Mouse (Mus musculus): ENCODE data around the gene Gm20388.
"Not testable (repeated sequence)": the region's sequence is repeated elsewhere in the genome, so short reads cannot be mapped to it uniquely, and the experiment has no call there.

The Gm20388 gene

DNA sequence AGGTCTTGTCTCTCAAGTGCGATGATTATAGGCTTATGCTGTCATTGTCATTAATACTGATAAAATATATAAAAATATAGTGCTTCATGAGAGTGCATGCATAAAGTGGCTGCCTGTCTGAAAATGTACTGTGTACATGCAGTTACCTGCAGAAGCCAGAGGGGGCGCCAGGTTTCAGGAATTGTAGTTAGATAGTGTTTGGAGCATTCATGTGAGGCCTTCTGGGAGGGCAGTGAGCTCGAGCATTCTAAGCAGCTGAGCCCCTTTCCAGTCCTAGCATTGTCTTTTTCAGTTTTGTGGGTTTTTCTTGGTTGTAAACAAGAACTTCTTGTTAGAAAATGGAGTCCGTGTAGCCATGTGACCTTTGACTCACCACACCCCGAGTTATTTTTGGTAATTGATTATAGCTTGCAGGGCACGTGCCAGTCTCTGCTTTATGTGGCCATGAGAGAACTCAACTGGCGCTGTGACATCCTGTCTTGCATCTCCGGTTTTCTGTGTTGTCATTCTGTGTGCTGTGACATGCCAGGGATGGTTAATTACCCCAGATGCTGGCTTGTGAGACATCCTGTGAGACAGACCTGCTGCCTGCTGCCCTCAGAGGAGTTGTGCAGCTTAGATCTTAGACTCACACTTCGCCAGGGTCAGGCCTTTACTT, 3474.4 kb downstream of the Gm20388 start:
- in situ Hi-C loops (cut with MboI, MseI), result no loop called here

DNA sequence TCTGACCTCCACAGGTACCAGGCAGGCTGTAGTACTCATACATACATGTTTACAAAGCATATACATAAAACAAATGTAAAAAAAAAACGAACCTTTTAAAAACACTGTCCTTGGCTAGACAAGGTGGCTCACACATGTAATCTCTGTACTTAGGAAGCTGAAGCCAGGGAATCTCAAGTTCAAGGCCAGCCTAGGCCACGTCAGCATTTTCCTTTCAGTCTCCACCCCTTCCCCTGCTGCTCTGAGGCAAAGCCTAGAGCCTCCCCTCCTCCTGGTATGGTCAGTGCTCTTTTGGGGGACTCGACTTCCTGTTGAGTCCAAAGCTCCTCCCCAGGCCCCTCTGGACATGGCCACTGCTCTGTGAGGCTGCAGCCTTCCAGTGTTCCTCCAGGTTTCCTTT, 3476.4 kb downstream of the Gm20388 start:
- in situ Hi-C loops (cut with MboI, MseI), result no loop called here

DNA sequence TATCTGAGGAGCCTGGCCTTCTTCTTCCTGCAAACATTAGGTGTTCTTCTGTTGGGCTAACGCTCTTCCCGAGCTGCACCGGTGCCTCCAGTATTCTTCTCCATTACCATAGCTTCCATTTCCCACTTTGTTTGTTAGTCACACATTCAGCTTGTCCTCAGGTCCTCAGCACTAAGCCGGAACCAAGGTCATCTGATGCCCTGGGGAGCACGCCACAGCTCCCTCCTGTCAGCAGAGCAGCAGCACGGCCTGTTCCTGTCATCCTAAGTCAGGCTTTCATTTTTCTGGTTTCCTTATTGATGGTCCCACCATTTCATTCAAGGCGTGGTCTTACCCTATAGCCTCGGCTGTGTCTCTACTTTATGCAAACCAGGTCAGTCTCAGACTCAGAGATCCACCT, 3477.2 kb downstream of the Gm20388 start:
- in situ Hi-C loops (cut with MboI, MseI), result no loop called here

DNA sequence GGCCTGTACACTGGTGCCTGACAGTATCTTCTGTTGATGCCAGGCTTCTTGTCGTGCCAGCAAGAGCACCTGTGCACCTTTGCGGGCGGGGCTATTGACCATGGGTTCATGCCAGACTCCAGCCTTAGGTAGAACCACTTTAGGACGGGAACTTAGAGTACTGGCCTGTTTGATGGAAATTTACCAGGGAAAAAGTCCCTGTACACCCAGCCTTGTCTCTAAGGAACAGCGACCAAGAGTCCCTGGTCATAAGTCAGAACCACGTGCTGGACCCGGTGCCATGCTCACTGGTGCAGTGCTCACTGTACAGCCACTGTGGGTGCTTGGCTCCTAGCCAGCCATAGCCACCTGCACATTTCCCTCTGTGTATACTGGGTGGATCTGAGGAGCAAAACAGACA, 3478.4 kb downstream of the Gm20388 start:
- in situ Hi-C loops (cut with MboI, MseI), result no loop called here

DNA sequence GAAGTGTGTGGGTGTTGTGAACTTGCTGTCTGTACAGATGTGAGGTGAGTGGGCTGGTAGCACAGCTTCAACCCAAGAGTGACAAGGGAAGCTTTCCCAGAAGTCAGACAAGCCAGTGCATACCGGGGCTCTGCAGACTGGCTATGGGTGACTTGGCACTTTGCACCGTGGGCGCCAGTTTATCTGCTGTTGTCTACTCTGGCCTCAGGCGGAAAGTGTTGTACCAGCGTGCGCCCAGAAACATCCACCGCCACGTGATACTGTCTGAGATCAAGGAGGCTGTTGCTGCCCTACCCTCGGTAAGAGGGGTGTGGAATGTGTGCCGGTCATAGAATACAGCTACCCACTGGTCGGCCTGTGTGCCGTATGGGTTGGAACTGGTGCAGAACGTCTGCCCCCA, 3487.7 kb downstream of the Gm20388 start:
- in situ Hi-C loops (cut with MboI, MseI), result no loop called here

DNA sequence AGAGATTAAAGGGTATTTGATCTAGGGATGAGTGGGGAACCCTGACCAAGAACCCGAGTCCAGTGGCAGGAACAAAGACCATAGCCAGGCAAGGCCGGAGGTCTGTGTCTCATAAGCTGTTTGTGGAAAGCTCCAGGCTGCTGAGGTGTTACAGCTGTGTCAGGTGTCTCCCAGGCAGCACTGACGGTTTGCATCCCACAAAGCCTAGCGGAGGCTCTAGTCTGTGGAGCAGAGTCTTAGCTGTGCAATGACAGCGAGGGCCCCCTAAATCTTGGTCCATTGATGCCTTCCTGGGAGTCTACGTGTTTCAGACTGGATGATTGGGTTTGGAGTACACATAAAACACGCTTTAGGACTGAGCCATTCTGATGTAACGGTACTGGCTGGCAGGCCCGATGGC, 3491.3 kb downstream of the Gm20388 start:
- in situ Hi-C loops (cut with MboI, MseI), result no loop called here

DNA sequence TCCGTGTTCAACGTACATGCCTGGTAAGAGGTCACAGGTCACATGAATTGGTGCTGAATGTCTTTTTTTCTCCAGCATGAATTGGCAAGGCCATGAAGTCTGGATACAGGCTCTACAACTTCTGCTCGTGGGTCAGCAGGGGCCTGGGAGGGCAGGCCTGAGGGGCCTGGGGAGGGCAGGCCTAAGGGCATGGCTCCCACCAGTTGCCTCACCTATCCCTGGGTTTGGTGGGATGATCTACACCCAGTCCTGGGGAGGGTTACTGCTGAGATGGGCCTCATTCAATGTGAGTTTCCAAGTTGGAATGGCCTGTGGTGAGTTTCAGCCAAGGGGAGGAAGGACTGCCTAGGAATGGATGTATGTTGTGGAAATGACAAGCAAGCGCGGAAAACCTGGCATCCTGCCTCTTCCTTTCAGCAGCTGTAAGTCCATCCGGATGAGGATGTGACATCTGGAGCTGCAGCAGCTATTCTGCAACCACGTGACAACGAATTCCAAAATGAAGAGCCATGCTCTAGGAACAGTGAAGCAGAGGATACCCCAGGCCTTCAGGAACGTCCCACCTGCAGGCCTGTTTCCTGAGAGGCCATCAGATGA, 3492.2 kb downstream of the Gm20388 start:
- in situ Hi-C loops (cut with MboI, MseI), result no loop called here

DNA sequence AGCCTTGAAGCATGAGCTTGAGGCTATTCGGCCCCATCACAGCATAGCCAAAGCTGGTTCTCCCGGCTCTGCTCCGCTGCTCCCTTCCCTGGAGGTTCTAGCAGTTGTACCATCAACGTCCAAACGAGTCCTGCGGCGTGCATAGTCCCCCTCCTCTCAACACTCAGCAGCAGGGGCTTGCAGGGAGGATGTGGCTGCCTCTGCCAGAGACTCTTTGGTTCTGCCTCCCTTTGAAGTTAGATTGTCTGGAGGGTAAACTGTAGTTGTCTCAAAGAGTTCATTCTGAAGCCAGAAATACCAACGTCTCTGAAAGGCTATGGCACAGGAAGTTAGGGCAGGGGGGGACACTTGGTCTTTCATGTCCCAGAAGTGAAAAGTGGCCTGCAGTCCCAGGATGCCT, 3493.9 kb downstream of the Gm20388 start:
- in situ Hi-C loops (cut with MboI, MseI), result no loop called here

DNA sequence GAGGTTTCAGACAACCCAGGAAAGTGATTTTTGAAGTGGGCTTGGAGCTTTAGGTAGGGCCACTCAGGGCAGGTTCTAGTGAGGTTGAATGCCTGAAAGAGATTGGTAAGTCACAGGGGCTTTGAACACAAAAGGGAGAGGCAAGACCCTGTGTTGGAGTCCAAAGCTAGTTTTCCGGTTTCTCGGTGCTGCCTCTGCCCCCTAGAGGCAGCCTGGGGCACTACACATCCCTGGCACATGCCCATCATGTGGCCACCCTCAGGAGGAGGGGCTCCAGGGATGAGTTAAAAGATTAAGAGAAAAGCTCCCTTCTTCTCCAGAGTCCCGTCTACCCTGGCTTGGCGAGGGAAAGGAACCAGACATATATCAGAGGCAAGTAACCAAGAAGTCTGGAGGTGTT, 3496.1 kb downstream of the Gm20388 start, which contains the start of gene Mc1r:
TSS of gene Mc1r (plus strand) at position 322 of the 400 bp plus-strand sequence.
- in situ Hi-C loops (cut with MboI, MseI), result no loop called here

DNA sequence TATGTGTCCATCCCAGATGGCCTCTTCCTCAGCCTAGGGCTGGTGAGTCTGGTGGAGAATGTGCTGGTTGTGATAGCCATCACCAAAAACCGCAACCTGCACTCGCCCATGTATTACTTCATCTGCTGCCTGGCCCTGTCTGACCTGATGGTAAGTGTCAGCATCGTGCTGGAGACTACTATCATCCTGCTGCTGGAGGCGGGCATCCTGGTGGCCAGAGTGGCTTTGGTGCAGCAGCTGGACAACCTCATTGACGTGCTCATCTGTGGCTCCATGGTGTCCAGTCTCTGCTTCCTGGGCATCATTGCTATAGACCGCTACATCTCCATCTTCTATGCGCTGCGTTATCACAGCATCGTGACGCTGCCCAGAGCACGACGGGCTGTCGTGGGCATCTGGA, 3497.0 kb downstream of the Gm20388 start:
- in situ Hi-C loops (cut with MboI, MseI), result no loop called here

DNA sequence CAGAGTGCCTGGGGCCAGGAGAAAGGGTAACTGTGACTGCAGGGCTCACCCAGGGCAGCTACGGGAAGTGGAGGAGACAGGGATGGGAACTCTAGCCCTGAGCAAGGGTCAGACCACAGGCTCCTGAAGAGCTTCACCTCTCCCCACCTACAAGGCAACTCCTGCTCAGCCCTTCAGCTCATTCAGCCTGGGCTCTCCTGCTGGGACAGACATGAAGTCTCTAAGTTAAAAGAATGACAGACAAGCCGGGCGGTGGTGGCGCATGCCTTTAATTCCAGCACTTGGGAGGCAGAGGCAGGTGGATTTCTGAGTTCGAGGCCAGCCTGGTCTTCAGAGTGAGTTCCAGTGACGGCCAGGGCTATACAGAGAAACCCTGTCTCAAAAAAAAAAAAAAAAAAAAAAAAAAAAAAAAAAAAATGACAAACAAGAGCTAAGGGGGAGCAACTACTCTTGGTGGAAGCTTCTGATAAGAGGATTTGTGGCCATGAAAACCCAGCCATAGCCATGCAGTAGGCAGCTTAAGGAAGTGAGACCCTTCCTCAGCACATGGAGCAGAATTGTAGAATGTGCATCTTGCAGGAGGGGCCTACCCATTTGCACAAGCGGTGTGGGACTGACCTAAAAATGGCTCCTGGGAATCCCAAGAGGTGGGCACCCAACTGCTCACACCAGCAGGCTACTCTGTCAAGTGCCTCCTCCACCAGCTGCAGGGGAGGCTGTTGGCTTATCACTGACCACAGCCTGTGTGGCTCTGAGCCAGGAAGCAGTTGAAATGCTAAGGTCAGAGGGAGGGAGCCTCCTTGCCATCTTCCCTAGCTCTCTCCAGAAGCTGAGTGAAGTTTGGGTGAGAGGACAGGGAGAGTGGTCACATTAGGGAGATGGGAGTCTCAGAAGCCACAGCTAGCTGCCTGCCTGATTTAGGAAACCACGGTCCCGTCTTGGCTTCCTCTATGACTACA, 3498.2 kb downstream of the Gm20388 start:
- in situ Hi-C loops (cut with MboI, MseI), result no loop called here

DNA sequence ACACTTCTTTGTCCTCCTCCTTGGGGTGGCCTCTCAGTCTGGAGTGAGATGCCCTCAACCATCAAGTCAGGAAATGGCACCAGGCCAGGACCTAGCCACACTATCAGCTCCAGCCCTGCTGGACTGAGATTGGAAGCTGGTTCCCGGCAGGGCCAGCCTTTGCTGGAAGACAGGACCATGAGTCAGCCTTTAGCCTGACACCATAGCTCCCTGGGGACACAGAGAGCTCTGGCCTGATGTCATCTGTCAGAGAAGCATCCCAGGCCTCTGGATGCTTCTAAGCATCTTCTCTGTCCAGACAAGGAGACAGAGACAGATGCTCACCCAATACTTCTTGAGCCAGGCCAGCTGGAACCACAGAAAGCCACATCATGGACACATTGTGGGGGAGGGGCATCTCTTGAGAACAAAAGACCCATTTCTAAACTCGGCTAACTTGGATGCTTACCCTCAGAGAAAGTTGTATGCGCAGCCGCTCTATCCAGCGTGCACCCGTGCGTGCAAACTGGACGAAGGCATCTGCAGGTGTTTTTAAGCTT, 3499.5 kb downstream of the Gm20388 start:
- in situ Hi-C loops (cut with MboI, MseI), result no loop called here

DNA sequence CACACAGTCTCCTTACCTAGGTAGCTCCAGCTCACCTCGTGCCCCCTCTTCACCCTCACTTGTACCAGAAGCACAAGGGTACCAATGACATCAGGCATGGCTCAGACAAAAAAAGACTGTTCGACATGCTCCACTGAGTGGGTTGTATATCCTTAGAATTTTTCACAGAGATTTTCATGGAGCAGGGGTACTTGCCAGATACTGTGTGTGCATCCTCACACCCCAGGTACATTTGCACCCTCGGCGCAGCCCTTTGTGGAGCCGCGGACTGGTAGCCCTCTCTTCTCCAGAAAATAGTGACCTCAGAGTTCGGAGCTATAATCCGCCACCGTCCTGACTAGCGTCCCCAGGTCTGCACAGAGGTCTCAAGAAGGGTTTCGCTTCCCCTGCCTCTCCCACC, 3500.1 kb downstream of the Gm20388 start:
- in situ Hi-C loops (cut with MboI, MseI), result no loop called here

DNA sequence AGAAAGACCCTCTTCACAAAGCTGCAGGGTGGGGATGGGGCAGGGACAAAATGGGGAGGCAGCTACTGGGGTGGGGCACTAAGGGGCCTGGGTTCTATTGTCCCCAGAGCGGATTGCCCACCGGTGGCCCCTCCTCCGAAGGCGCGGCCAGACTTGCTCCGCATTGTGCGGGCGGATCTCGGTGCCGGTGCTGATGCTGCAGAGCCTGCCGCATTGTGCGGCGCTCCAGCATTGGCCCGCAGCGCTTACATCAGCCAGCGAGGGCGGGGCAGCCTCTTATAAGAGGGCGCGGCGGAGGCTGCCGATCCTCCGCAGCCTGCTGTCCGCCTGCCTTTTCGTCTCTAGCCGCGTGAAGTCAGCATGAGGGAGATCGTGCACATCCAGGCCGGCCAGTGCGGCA, 3500.6 kb downstream of the Gm20388 start, which contains the start of gene Tubb3:
TSS of gene Tubb3 (plus strand) at position 179 of the 400 bp plus-strand sequence.
- in situ Hi-C loops (cut with MboI, MseI), result no loop called here

DNA sequence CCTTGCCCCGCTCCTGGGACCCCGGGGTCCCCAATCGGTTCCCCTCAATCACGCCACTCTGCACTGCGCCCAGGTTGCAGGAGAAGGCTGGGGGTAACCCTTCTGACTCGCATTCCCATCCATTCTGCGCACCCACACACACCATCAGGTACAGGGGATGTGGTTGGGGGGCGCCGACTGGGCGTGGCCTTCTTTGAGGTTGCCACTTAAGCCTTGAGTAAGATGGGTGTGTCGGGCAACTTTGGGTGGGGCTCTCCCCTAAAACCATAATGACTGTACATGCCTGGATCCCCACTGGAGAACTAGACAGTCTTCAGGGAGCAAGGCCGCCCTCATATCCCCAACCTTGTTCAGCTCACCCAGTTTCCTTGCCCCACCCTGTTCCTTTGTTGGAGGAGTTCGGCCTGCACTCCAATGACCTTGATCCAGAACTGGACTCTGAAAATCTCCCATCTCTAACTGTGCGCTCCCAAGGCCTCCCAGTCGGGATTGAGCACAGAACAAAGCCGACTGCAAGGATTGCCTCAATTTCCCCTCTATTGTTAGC, 3501.2 kb downstream of the Gm20388 start:
- in situ Hi-C loops (cut with MboI, MseI), result no loop called here

DNA sequence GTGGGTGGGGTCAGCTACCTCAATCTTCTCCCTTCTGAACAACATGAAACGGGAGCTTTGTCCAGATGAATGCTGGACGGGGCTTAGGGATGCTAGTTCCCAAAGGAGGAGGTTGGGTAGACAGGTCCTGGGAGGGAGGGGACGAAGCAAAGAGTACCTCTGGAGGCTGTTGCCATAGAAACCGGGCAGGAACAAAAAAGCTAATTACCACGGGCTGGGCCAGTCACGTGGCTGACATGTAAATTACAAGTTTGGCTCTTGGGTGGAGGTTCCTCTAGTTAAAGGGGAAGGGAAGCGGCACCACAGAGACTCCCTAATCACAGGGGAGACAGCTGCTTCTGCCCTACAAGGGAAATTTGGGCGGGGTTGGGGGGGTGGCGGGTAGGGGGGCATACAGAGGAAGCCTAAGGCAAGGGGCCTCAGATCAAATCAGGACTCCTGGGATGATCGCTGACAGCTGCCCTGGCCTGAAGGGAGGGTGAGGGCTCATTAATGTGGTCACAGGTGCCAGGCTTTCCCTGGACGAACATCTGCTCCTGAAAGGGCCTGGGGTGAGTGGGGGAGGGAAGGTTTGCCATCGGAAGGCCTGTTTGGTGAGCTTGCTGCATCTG, 3502.0 kb downstream of the Gm20388 start:
- in situ Hi-C loops (cut with MboI, MseI), result no loop called here

DNA sequence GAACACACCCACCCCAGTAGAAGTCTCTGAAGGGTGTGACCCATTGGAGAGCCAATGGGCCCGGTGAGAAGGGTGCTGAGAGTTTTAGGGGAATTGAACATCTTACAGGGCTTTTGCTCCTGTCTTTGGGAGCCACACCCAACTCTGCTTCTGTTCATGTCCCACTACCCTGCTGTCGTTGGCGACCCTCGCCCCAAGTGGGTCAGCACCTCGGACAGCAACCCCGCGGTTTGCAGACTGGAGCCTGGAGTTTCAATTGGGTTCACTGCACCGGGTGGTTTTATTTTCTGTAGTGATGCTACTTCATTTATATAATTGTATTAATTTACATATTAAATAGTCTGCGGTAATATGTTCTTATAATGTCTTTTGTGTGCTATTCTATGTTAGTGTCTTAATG, 3503.6 kb downstream of the Gm20388 start:
- in situ Hi-C loops (cut with MboI, MseI), result no loop called here

DNA sequence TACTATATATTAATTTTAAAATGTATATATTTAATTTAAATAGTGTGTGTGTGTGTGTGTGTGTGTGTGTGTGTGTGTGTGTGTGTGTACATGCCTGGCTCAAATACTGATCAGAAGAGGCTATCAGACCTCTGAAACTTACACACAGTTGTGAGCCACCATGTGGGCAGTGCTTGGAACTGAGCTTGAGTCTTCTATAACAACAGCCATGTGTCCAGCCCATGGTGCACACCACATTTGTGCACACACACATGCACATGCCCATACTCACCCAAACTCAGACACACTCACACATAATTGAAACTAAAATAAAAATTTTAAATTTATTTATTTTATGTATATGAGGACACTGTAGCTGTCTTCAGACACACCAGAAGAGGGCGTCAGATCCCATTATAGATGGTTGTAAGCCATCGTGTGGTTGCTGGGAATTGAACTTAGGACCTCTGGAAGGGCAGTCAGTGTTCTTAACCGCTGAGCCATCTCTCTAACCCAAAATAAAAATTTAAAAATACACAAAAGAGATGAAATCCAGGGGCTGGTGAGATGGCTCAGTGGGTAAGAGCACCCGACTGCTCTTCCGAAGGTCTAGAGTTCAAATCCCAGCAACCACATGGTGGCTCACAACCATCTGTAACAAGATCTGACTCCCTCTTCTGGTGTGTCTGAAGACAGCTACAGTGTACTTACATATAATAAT, 3504.5 kb downstream of the Gm20388 start:
- in situ Hi-C loops (cut with MboI, MseI), result not testable (repeated sequence)

DNA sequence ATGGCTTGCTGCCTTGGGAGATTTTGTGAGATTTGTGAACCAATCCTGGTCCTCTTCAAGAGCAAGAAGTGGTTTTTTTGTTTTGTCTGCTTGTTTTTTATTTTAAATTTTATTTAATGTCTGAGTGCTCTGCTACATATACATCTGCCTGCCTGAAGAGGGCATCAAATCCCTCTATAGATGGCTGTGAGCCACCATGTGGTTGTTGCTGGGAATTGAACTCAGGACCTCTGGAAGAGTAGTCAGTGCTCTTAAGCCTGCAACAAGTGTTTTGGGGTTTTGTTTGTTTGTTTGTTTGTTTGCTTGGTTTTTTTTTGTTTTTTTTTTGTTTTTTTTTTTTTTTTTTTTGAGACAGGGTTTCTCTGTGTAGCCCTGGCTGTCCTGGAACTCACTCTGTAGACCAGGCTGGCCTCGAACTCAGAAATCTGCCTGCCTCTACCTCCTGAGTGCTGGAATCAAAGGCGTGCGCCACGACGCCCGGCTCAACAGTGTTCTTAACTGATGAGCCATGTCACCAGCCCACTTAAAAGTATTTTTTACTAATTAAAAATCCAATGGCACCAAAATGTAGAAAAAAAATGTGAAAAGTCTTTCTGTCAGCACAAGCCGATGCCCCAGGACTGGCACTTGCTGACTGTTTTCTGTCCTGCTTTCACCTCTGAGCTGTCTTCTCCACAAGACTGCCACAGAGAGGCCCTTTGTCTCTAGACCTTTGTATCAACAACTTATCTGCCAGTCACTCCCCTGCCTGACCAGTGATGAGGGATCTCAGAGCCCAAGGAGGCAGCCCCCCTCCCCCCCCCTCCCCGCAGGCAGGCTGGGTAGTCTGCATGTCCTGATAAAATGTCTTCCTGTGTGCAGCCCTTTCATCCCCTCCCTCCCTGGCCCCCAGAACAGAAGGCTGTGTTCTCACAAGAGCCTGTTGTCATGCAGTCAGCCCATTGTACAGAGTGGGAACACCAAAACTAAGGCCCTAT, 3505.6 kb downstream of the Gm20388 start:
- in situ Hi-C loops (cut with MboI, MseI), result no loop called here

All from T-helper 1 cell (primary cell).